Mouse (Mus musculus): ENCODE results near the gene Usp12.

The Usp12 gene

DNA sequence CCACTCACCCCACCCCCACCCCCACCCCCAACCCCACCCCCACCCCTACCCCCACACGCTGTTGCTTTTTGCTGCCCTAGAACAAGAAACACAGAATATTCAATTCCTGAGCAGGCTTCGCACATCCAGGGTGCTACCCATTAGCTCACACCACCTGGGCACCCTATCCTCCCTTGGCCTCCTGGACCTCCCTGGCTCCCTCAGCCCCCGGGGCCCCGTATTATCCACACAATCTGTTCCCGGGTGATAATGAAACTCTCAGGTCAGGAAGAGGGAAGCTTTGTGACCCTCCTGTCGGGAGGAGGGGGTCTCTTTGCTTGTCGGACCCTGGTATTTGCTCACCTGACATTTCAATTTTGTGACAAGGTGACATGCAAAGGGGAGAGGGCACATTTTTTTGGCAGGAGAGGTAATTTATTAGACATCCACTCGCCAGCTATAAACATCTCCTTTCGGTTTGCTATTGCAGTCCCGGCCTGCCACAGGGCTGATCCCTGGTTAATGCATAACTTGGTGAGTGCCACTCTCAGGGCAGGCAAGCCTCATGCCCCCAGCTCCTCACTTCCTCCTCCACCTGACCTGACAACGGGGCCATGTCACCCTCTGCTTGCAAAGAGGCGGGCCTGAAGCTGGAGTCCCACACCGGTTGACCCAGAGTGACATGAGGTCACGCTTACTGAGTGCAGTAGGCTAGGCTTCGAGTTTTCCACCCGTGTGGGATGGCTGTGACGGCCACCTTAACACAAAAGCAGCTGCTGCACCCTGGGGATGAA, 107.1 kb downstream of the Usp12 start:
- DNase-seq = no peak

DNA sequence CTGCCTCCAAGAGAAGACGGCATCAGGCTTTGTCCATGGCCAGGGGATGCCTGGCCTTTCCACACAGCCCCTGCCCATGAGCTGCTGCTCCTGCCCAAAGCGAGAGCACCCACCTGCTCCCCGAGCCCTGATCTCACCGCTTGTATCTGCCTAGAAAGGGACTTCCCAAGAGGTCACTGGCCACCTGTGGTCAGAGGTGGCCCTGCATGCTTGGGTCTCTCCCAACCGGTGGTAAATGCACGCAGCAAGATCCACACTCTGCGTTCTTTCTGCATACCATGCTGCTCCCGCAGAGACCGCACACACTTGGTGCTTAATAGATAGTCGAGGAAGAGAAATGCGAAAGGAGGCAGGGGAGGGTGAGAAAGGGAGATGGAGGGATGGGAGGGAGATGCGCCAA, 107.9 kb downstream of the Usp12 start:
- no peak for DNase-seq
